Mouse (Mus musculus) common myeloid progenitor, adult 5-6 weeks (primary cell): ENCODE measurements at regions not wholly inside any gene's neighbourhood (a gene's known extent, or its start where the extent isn't known, plus 50 kb on each side); places are given as distances from the start of the nearest gene placed in this dataset.
A peak's percentile ranks its signal among the peaks of the same experiment; 100 is the strongest.

Source experiments
- ATAC-seq: replicated peaks from 2 replicates; pipeline ENCODE4 v1.8.0; 2016; ENCODE audit warnings: low read depth, mild to moderate bottlenecking, moderate TSS enrichment, inconsistent platforms; ENCODE audit not compliant: poor library complexity, severe bottlenecking

GRCm38 (mm10) chr4:55874875-55875274 lies 342.6 kb upstream of the Klf4 start:
- no peak for ATAC-seq

DNA sequence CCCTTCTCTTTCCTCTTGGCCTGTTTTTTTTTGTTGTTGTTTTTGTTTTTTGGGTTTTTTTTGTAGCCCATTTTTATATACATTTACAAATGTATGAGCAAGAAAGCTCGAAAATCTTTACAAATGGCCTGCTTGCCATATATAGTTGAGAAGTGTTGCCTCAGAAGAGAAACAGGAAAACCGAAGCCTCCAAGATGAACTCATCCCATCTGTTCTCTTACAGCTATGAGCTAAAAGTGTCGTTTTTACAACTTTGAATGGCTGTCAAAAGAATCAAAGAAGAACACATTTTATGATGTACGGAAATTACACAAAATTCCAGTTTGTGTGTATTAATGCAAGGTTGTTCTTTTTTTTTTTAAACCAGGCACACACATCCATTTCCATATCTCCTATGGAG lies 342.0 kb upstream of the Klf4 start:
- ATAC-seq, result no peak

DNA sequence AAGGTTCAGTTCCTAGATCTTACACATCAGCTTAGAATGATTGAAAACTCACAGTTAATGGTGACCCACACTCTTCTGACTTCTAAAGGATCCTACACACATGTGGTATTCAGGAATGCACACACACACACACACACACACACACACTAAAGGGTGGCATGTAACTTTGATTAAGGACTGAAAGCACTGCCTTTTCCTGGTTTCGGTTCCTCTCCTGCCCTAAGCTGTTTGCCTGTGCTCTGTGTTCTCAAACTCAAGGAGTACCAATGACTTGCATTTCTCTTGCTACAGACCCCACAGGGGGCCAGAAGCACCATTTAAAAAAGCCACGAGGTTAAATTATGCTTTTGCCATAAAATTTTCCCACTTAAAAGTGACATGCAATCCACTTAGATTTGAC lies 327.8 kb upstream of the Klf4 start:
- ATAC-seq, result no peak

- ATAC-seq, result no peak
Observed at GRCm38 (mm10) chr4:55859211-55859761, 327.0 kb upstream of the Klf4 start.

GRCm38 (mm10) chr4:55851430-55851829 lies 319.2 kb upstream of the Klf4 start:
- ATAC-seq, result no peak

- no peak for ATAC-seq
Observed at GRCm38 (mm10) chr4:55851027-55851426, 318.8 kb upstream of the Klf4 start.

DNA sequence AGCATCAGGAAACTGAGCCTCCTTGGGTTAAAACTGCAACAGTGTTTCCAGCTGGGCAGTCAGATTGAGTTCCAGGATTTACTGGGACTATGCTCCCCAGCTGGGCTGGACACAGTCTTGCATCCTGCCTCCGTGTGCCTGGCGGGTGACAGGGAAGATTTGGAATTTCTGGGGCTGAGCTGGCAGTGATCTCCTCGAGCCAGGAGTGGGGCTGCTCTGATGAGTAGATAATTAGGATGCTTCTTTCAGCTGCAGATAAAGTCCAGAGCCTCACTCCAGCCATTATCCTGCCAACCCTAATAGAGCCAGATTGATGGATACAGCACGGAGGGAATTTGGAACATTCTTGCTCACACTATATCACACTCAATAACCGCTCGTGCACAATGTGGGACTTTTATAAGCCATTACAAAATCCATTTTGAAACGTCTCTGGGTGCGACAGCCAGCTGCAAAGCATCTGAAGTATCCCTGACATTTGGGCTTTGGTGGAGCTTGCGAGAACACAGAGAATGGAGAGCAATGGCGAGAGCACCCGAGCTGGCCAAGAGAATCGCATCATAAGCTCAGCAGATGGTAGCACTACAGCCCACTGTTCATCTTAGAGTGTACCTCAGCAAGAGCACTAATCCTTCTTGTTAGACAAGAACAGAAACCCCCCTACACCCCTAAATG lies 311.6 kb upstream of the Klf4 start:
- ATAC-seq, result no peak

GRCm38 (mm10) chr4:55838568-55838967 lies 306.3 kb upstream of the Klf4 start:
- ATAC-seq, result no peak

DNA sequence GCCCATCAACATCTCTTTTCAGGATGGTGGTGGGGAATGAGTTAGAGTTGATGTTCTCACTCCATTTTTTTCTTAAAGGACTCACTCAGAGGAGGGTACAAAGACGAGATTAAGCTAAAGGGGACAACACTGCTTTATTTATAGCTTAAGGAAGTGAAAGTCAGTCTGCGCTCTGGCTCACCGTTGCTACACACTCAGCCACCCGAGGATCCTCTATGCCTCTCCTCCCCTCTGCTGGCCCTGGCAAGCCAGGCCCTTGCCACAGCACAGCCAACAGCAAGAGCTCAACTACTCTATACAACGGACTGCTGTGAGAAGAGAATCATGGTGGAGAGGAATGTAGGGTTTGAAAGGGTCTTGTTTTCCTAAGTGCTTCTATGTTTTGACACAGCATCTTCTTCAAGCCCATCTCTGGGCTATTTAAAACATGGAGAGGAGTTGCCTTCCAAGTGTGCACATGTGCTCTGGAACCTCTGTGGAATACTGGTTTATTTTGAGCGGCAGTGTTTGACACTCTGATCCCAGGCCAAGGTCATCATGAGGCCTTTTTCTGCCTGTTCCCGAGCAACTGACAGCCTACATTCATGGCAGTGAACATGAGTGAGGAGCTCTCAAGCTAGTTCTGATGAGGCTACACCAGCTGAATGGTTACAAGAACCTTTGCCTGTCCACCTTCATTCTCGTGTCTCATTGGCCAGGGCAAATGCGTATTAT lies 291.9 kb upstream of the Klf4 start:
- peak; percentile 98 for ATAC-seq

DNA sequence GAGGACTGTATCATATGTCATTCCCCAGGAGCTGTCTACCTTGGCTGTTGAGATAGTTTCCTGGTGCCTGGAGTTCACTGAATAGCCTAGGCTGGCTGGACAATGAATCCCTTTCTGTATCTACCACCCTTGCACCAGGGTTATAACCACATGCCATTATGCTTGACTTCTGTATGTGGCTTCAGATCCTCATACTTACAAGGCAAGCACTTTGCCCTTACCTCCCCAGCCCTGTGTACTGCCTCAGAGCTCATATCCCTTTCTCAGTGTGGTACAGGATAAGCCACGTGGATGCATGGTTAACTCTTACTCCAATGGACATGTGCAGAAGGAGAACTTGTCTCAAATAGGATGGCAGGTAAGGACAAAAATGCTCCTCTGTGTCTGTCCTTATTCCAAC lies 291.3 kb upstream of the Klf4 start:
- ATAC-seq, result 0 out of 2 replicates have a peak, but pooled peaks have one; percentile 22

GRCm38 (mm10) chr4:55817035-55817818 lies 285.0 kb upstream of the Klf4 start:
- peak; percentile 57 for ATAC-seq

DNA sequence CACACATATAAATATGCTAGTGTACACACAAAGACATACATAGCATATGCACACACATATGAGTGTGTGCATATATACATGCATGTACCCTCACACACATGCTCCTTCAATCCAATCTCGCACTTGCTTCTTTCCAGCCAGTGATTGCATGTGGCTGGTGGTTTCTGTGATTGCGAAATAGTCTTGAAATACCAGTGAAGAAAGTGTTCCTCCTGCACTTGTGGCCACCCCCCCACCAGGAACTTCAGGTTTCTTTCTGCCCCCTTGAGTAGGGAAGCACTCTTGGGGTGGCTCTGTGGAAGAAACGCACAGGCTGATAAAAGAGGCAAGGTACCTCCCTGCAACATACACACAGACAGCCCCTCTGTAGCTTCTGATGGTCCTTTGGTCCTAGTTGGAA lies 283.6 kb upstream of the Klf4 start:
- peak; percentile 67 for ATAC-seq

GRCm38 (mm10) chr4:55812846-55813245 lies 280.6 kb upstream of the Klf4 start:
- no peak for ATAC-seq

DNA sequence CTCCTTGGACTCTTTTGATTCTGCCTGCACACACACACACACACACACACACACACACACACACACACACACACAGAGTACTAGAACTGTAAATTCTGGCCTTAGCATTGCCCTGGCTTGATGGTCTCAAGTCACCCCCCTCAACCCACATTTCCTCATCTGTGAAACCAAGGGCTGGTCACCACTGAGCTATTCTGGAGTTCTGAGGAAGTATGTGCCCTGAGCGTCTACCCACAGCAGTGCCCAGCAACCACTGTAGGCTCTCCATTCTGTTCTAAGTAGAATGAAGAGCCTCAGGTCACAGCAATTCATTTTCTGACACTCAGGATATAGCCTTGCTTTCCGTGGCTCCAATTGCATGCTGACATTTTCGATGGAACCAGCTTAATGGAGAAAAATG lies 279.4 kb upstream of the Klf4 start:
- peak; percentile 81 for ATAC-seq

DNA sequence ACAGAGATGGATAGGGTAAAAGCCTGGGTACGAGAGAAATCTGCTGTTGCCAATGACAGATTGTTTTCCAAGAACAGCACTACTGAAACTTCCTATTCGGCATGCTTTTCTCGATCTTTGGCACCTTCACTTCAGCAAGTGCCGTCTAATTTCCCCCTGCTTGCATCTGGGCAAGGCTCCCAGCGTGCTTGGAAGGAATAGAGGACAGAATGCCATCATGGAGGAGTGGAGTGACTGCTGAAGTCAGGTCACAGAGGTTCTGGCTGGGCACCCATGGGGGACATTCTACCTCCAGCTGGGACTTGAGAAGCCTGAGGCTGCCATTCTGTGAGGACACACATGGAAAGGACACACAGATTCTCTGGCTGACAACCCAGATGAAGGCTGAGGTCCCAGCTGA lies 276.2 kb upstream of the Klf4 start:
- ATAC-seq, result no peak

- ATAC-seq, result no peak
Observed at GRCm38 (mm10) chr4:55806799-55807198, 274.5 kb upstream of the Klf4 start.

GRCm38 (mm10) chr4:55805255-55806051 lies 273.2 kb upstream of the Klf4 start:
- ATAC-seq, result peak; percentile 74

DNA sequence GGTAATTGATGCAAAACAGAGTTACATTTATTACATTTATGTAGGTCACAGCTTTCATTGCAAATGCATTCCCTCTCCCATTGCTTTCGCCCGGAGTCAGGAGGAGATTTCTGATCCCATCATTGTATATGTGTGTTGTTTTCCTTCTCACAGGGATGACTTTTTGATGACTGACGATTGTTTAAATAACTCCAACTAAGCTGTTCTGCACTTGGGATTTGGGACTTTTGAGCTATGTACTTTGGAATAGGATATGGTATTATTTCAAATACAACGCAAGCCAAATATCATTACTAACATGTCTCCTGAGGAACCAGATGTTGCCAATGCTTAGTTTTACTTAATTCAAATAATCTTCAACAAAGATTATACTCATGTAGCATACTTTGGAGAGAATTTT lies 269.8 kb upstream of the Klf4 start:
- no peak for ATAC-seq

DNA sequence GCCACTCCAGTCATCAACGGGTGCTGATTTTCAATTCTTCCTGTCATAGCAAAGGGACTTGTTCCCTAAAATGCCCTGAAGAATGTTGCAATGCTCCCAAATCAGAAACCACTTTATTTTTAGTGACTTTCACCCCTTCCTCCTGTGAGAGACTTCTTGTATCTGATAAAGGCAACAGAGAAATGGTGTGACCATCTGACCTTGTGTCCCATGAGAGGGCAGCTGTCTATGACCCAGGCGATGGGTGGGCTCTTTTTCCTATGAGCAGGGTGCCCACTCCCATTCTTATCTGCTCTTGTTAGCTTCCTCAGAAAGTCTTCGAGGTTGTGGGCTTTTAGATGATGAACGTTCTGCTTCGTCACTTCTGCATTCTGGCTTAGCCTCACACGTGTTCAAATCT lies 265.8 kb upstream of the Klf4 start:
- ATAC-seq, result peak; percentile 88

DNA sequence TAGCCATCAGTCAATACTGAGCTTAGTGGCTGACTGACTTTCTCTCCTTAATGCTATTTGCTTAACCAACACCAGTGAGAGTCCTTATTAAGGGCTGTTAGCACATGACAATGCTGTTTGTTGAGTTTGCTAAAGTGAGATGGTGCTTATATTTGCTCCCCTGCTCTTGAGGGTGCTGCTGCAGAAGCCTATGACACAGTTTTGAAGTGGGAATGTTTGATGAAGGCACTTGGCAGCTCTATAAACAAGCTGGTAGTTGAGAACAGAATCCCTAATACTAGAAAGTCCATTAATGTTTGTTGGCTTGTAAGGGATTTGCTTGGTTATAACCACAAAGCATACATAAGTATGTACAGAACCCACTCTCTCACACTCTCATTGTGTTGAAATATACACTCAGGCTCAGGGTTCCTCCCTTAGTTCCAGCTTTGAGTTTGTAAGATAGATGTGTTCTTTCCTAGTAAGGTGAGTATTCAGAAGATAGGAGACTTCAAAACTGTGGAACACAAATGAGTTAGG lies 249.1 kb upstream of the Klf4 start:
- ATAC-seq, result no peak
